Mouse (Mus musculus) gastrocnemius, postnatal 14 days (tissue): ENCODE data around the gene Naa60. TPM values are rescaled to one million over a fixed set of nuclear protein-coding genes. Genes with fewer than 3 reads are reported as not detected.
"Not testable (repeated sequence)": the region's sequence is repeated elsewhere in the genome, so short reads cannot be mapped to it uniquely, and the experiment has no call there.

Source experiments
- DNase-seq: peaks from one replicate; pipeline ENCODE4 v3.0.0; 2021; ENCODE audit warnings: mixed read lengths
- intact Hi-C: fragments of 180-260 bp; cut with DNase I; formaldehyde crosslinking; loops from one replicate; pipeline ENCODE4 v1.15.1; 2025; ENCODE audit warnings: low total_unique reads
- long read RNA-seq, 2 experiments: library from polyadenylated mRNA; stranded (forward); transcript quantifications; one replicate each; pipeline ENCODE4 v2.0.0; 2021
- total RNA-seq, 2 experiments: library from RNA; stranded (reverse); gene quantifications; 2 replicates each; pipeline ENCODE4 v1.2.3; 2021

Naa60 gene
- 10 to 100 TPM; 24.8 to 24.9 TPM for total RNA-seq
- long read RNA-seq, experiment 1, transcript Naa60-212 (7 exons, 2,424 nt): major isoform, 11 of 18 reads
- long read RNA-seq, experiment 1, partial matches to known transcripts: 1 of 18 reads
- long read RNA-seq, experiment 1, other reads (novel, unspliced or antisense): 5 of 18 reads
- long read RNA-seq, experiment 2, transcript Naa60-212 (7 exons, 2,424 nt): major isoform, 9 of 18 reads
- long read RNA-seq, experiment 2, partial matches to known transcripts: 1 of 18 reads
- long read RNA-seq, experiment 2, other reads (novel, unspliced or antisense): 6 of 18 reads

- intact Hi-C loops: no loop called here
- peak; percentile 88 for DNase-seq
Observed at GRCm38 (mm10) chr16:3872216-3873047, at the start of gene Naa60. TSS of gene Naa60 (plus strand) at chr16:3872375.

GRCm38 (mm10) chr16:3828021-3828420, 44.2 kb upstream of the Naa60 start:
- DNase-seq: no peak
- intact Hi-C loops: no loop called here

- intact Hi-C loops: no loop called here
- no peak for DNase-seq
Observed at GRCm38 (mm10) chr16:3829727-3830126, 42.4 kb upstream of the Naa60 start.

GRCm38 (mm10) chr16:3830588-3831109, 41.5 kb upstream of the Naa60 start, which contains the start of gene Olfr15:
TSS of gene Olfr15 (plus strand) at chr16:3830878.
- no peak for DNase-seq
- intact Hi-C loops: no loop called here

GRCm38 (mm10) chr16:3835461-3835860, 36.7 kb upstream of the Naa60 start:
- intact Hi-C loops: no loop called here
- no peak for DNase-seq

- DNase-seq: no peak
Observed at GRCm38 (mm10) chr16:3839157-3839885, 32.9 kb upstream of the Naa60 start.

GRCm38 (mm10) chr16:3842989-3843388, 29.2 kb upstream of the Naa60 start:
- no peak for DNase-seq
- intact Hi-C loops: loop anchor here (10.0 kb wide), 2 partner anchors 62 to 98 kb away; partner anchors contain the start of genes 1700037C18Rik, Cluap1 and Zfp263

More at GRCm38 (mm10) chr16:3839157-3839885, 32.9 kb upstream of the Naa60 start:
- intact Hi-C loops: no loop called here

GRCm38 (mm10) chr16:3843796-3844195, 28.4 kb upstream of the Naa60 start:
- intact Hi-C loops: loop anchor here (10.0 kb wide), 2 partner anchors 61 to 99 kb away; partner anchors contain the start of genes 1700037C18Rik, Cluap1 and Zfp263
- DNase-seq: no peak

- DNase-seq: peak; percentile 92
- intact Hi-C loops: loop anchor here (10.0 kb wide), 2 partner anchors 58 to 102 kb away; partner anchors contain the start of genes 1700037C18Rik, Cluap1 and Zfp263
Observed at GRCm38 (mm10) chr16:3846711-3847518, 25.3 kb upstream of the Naa60 start, which contains the start of gene Zfp174. TSS of gene Zfp174 (plus strand) at chr16:3847268.

GRCm38 (mm10) chr16:3847871-3848270, 24.3 kb upstream of the Naa60 start:
- intact Hi-C loops: loop anchor here (10.0 kb wide), 2 partner anchors 57 to 103 kb away; partner anchors contain the start of genes 1700037C18Rik, Cluap1 and Zfp263
- no peak for DNase-seq

GRCm38 (mm10) chr16:3848416-3848815, 23.8 kb upstream of the Naa60 start:
- intact Hi-C loops: loop anchor here (10.0 kb wide), 2 partner anchors 56 to 104 kb away; partner anchors contain the start of genes 1700037C18Rik, Cluap1 and Zfp263
- no peak for DNase-seq

- intact Hi-C loops, DNase-seq: not testable (repeated sequence)
Observed at GRCm38 (mm10) chr16:3851301-3851700, 20.9 kb upstream of the Naa60 start.

- DNase-seq: no peak
- intact Hi-C loops: no loop called here
Observed at GRCm38 (mm10) chr16:3852586-3852985, 19.6 kb upstream of the Naa60 start.

GRCm38 (mm10) chr16:3854437-3855182, 17.6 kb upstream of the Naa60 start:
- intact Hi-C loops: no loop called here
- no peak for DNase-seq

GRCm38 (mm10) chr16:3855776-3856175, 16.4 kb upstream of the Naa60 start:
- intact Hi-C loops: no loop called here
- no peak for DNase-seq

- DNase-seq: no peak
- intact Hi-C loops: no loop called here
Observed at GRCm38 (mm10) chr16:3859254-3859653, 12.9 kb upstream of the Naa60 start.

- DNase-seq: no peak
- intact Hi-C loops: no loop called here
Observed at GRCm38 (mm10) chr16:3871815-3872214, 360 bp upstream of the Naa60 start.

- intact Hi-C loops: no loop called here
- DNase-seq: no peak
Observed at GRCm38 (mm10) chr16:3876346-3876745, 4.2 kb downstream of the Naa60 start.
